Mouse (Mus musculus) heart, postnatal 0 days (tissue): ENCODE results near the gene Mylk.

Source experiments
- CTCF ChIP-seq: IDR thresholded peaks from 2 replicates; pipeline ENCODE4 v1.5.1; 2016; ENCODE audit warnings: antibody characterized with exemption, control low read depth, low read depth
- EP300 ChIP-seq: IDR thresholded peaks from 2 replicates; pipeline ENCODE4 v1.6.1; 2016; ENCODE audit warnings: antibody characterized with exemption, low read depth

DNA sequence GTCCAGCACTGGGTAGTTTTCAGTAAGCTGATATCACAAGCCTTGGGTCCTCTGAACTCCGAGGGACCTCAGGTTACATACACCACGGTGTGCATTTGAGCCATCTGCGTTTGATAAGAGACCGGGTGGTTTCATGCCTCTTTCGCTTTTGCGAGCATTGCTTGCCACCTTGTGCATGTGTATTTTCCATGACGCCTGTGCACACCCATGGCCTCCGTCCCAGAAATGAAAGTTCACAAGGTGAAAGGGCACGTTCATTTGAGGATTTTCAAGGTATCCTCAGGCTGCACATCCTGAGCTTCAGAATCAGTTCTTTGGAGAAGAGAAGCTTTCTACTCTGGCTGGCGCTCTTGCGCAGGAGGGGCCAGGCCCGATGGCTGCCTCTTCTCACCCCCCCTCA is 227.5 kb downstream of the Mylk start:
- TF ChIP-seq CTCF = no peak
- TF ChIP-seq EP300 = no peak
